Mouse (Mus musculus) thymus, postnatal 0 days (tissue): Measurements from ENCODE around the gene Smarca5. TPM values are rescaled to one million over a fixed set of nuclear protein-coding genes. Genes with fewer than 3 reads are reported as not detected.

Experiments
- DNase-seq: peaks from one replicate; pipeline ENCODE4 v3.0.0-alpha.2; 2015; ENCODE audit warnings: low spot score
- polyA plus RNA-seq: library from polyadenylated mRNA; unstranded; fragments of >200 nt; fragmentation: Nextera tagmentation; extraction: Ambion mirVana; gene quantifications from 2 replicates; pipeline ENCODE4 v1.2.1, GENCODE M21; 2015

Smarca5 gene
- polyA plus RNA-seq, 1 experiment from 2014 or later: 91.3 TPM

GRCm38 (mm10) chr8:80669277-80669901, 69.9 kb downstream of the Smarca5 start:
- no peak for DNase-seq

DNA sequence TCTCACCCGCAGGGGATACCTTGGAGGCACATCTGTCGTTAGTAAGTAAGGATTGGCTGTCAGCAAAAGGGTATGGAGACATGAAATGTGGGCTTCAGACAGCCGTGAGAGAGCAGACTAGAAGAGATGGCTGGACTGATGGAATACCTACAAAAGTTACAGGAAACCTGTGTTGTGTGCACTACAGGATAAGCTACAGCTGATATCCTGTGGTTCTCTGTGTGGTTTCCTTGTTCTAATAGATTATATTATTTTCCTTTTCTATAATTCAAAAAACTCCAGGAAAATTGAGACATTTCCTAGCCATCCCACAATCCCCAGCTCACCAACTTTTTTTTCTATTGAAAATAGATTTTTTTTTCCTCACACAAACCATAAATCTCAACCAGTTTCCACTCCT, 75.8 kb downstream of the Smarca5 start:
- DNase-seq: no peak

- DNase-seq: no peak
Measured at GRCm38 (mm10) chr8:80661055-80661454, 78.2 kb downstream of the Smarca5 start.

DNA sequence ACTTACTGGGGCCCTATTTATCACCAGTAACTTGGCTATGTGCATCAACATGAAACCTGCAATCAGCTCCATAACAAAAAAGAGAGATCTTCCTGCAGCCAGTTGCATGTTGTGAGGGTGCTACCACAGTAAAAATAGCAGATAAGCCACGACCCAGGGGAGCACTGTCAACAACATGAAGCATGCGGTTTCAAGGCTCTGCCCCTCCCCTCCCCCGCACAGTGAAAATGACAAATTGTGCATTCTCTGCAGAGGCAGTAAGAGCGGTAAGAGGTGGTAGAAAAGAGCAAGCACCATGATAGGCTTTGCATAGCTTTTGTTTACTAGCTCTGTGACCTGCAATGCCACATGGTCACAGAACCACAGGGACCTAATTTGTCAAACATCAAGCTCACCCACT, 81.7 kb downstream of the Smarca5 start:
- DNase-seq: no peak

Other genes with a start within 250 kb of the Smarca5 start
- 0.41 and 0.52 TPM in 2 replicates for gene Gypa, start 245.7 kb downstream of the Smarca5 start, polyA plus RNA-seq
- gene Frem3, start 128.4 kb downstream of the Smarca5 start, polyA plus RNA-seq: 0.01 TPM in 1 of 2 replicates, not detected in the other
- 4.2 and 4.3 TPM in 2 replicates for gene Gab1, start 141.0 kb upstream of the Smarca5 start, polyA plus RNA-seq